Comparison of ENCODE assay signal across 8 mouse cellular contexts in the genomic region with DNA sequence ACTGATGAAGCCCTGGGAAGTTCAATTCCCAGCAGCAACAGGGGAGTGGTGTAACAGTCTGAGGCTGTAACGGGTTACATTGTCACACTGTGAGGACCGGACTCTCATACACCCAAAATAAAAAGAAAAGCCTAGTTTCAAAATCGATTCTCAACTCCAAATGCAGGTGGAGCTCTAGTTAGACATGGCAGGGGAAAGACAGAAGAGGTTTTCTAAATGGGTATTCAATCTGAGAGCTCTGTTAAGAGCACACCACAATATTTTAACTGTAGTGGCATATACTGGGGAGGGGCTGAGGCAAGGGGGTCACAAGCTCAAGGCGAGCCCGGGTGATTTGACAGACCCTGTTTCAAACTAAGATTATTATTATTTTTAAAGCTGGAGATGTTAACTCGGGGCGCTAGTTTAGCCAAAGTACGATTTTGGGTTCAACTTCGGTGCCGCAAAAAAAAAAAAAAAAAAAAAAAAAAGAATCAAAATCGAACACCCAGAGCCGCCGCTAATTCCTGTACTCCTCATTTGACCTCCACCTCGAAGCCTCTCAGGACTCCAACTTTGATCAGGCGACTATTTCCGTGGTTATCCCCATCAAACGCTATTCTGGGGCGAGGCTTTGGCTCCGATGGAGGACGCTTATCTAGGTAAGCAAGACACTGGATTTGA. TPM values are rescaled to one million over a fixed set of nuclear protein-coding genes. Genes with fewer than 3 reads are reported as not detected.
DNase-seq lines count a peak whose midpoint lies in the region; ATAC-seq lines count a peak whose summit lies in the region.
"Had no signal": no experiment of that assay in that cellular context is flagged by ENCODE, and none has a peak within 500 bp of the region (broad histone marks: within the 10 kb centered on the region; RNA-seq: fewer than 3 reads in every experiment).

No protein-coding gene starts in this region.

- H3K9ac ChIP-seq in lung, embryonic 16.5 days (ENCODE audit: low read length) = peak overlapping the region; percentile 99
- peak overlapping the region; percentile 98 for H3K9ac ChIP-seq in embryonic facial prominence, embryonic 11.5 days (replicated peaks; ENCODE audit: low read length)
- H3K9ac ChIP-seq in limb, embryonic 11.5 days (ENCODE audit: low read length) = peak overlapping the region; percentile 97
- H3K9ac ChIP-seq in stomach, embryonic 14.5 days (replicated peaks; ENCODE audit: low read depth, low read length) = peak overlapping the region; percentile 94

- peak overlapping the region; percentile 98 for H3K4me3 ChIP-seq in lung, embryonic 16.5 days (ENCODE audit: low read length)
- H3K4me3 ChIP-seq in embryonic facial prominence, embryonic 11.5 days (ENCODE audit: low read depth, low read length) = peak overlapping the region; percentile 94
- H3K4me3 ChIP-seq in limb, embryonic 11.5 days (ENCODE audit: low read depth, low read length) = peak overlapping the region; percentile 94
- peak overlapping the region; percentile 71 for H3K4me3 ChIP-seq in stomach, embryonic 14.5 days (ENCODE audit: low read depth, low read length)

- no peak for ATAC-seq in lung, embryonic 16.5 days (ENCODE audit: low read depth)
- ATAC-seq in embryonic facial prominence, embryonic 11.5 days (replicated peaks; ENCODE audit: insufficient number of reproducible peaks, low FRiP score, low TSS enrichment, low read depth) = no peak; the same call in 1 of the 2 replicates
- no peak for ATAC-seq in limb, embryonic 11.5 days (ENCODE audit: insufficient number of reproducible peaks, low FRiP score, low TSS enrichment, low read depth)
- no peak for ATAC-seq in stomach, embryonic 14.5 days (ENCODE audit: insufficient number of reproducible peaks, insufficient read depth, low FRiP score, low read depth)

- H3K4me1 ChIP-seq in lung, embryonic 16.5 days (replicated peaks; ENCODE audit: control insufficient read depth, insufficient read depth, low read length) = peaks cover 20% of the 10 kb centered on the region
- H3K4me1 ChIP-seq in embryonic facial prominence, embryonic 11.5 days (ENCODE audit: control insufficient read depth, insufficient read depth, low read length) = no peaks in the 10 kb centered on the region; the same call in 1 of the 2 replicates
- H3K4me1 ChIP-seq in limb, embryonic 11.5 days (ENCODE audit: control insufficient read depth, insufficient read depth, low read length) = 0 out of 2 replicates have a peak, but pooled peaks cover 6% of the 10 kb centered on the region
- H3K4me1 ChIP-seq in stomach, embryonic 14.5 days (ENCODE audit: control insufficient read depth, insufficient read depth, low read length) = peaks cover 15% of the 10 kb centered on the region; the same call in 1 of the 2 replicates

- no peaks in the 10 kb centered on the region for H3K27me3 ChIP-seq in lung, embryonic 16.5 days (ENCODE audit: control insufficient read depth, insufficient read depth, low read depth, low read length)
- H3K27me3 ChIP-seq in embryonic facial prominence, embryonic 11.5 days (ENCODE audit: control insufficient read depth, insufficient read depth, low read length) = no peaks in the 10 kb centered on the region
- peaks cover 1% of the 10 kb centered on the region; the same call in 1 of the 2 replicates for H3K27me3 ChIP-seq in limb, embryonic 11.5 days (ENCODE audit: control insufficient read depth, insufficient read depth, low read length)
- H3K27me3 ChIP-seq in stomach, embryonic 14.5 days (ENCODE audit: control insufficient read depth, insufficient read depth, low read length) = no peaks in the 10 kb centered on the region

- no peak for DNase-seq in lung, postnatal 14 days
- DNase-seq in embryonic facial prominence, embryonic 11.5 days (ENCODE audit: low spot score) = peak; percentile 26
- no peak for DNase-seq in limb, embryonic 11.5 days (ENCODE audit: low spot score)
- no peak for DNase-seq in adrenal gland, postnatal 36 days
- DNase-seq in embryo, embryonic 10 days (ENCODE audit: low spot score) = no peak

- no peaks in the 10 kb centered on the region for H3K9me3 ChIP-seq in lung, embryonic 16.5 days (ENCODE audit: control insufficient read depth, low read length)
- no peaks in the 10 kb centered on the region for H3K9me3 ChIP-seq in embryonic facial prominence, embryonic 11.5 days (replicated peaks; ENCODE audit: control insufficient read depth, low read length)
- H3K9me3 ChIP-seq in limb, embryonic 11.5 days (ENCODE audit: control insufficient read depth, low read length) = no peaks in the 10 kb centered on the region
- H3K9me3 ChIP-seq in stomach, embryonic 14.5 days (ENCODE audit: control insufficient read depth, low read depth, low read length) = no peaks in the 10 kb centered on the region

- H3K4me2 ChIP-seq in lung, embryonic 16.5 days (ENCODE audit: low read depth, low read length) = peak overlapping the region; percentile 86
- peak overlapping the region; percentile 71 for H3K4me2 ChIP-seq in embryonic facial prominence, embryonic 11.5 days (ENCODE audit: low read depth, low read length)
- peak overlapping the region; percentile 59 for H3K4me2 ChIP-seq in limb, embryonic 11.5 days (ENCODE audit: low read depth, severe bottlenecking)
- H3K4me2 ChIP-seq in stomach, embryonic 14.5 days (replicated peaks; ENCODE audit: low read depth, low read length) = peak overlapping the region; percentile 78

- peak overlapping the region; percentile 93 for H3K27ac ChIP-seq in lung, embryonic 16.5 days (ENCODE audit: low read length)
- peak overlapping the region; percentile 85; the same call in 1 of the 2 replicates for H3K27ac ChIP-seq in embryonic facial prominence, embryonic 11.5 days (replicated peaks; ENCODE audit: low read depth, low read length)
- peak overlapping the region; percentile 85; the same call in 1 of the 2 replicates for H3K27ac ChIP-seq in limb, embryonic 11.5 days (replicated peaks; ENCODE audit: low read depth, low read length)
- H3K27ac ChIP-seq in stomach, embryonic 14.5 days (ENCODE audit: low read length) = peak overlapping the region; percentile 93

- H3K36me3 ChIP-seq in lung, embryonic 16.5 days (ENCODE audit: control insufficient read depth, insufficient read depth, low read length) = peaks cover 22% of the 10 kb centered on the region
- peaks cover 16% of the 10 kb centered on the region for H3K36me3 ChIP-seq in embryonic facial prominence, embryonic 11.5 days (replicated peaks; ENCODE audit: control insufficient read depth, insufficient read depth, low read depth, low read length)
- peaks cover 16% of the 10 kb centered on the region; the same call in 1 of the 2 replicates for H3K36me3 ChIP-seq in limb, embryonic 11.5 days (ENCODE audit: control insufficient read depth, insufficient read depth, low read length)
- H3K36me3 ChIP-seq in stomach, embryonic 14.5 days (ENCODE audit: control insufficient read depth, insufficient read depth, low read length) = peaks cover 42% of the 10 kb centered on the region

- WGBS in lung, embryonic 16.5 days = 2% methylated on average over 20 of the region's 20 CpGs
- 5% methylated on average over 20 of the region's 20 CpGs for WGBS in embryonic facial prominence, embryonic 11.5 days
- 6% methylated on average over 20 of the region's 20 CpGs for WGBS in limb, embryonic 11.5 days
- WGBS in stomach, embryonic 14.5 days = 3% methylated on average over 20 of the region's 20 CpGs

RNA-seq across cellular contexts. Expression of a gene that starts 0.9 kb away (rescaled TPM):
- polyA plus RNA-seq in lung, embryonic 16.5 days (2015; fragmentation: Nextera tagmentation; extraction: Ambion mirVana) = 118 and 125 TPM in 2 replicates
- polyA plus RNA-seq in embryonic facial prominence, embryonic 11.5 days (2014; fragmentation: Nextera tagmentation; extraction: Ambion mirVana) = 126 and 132 TPM in 2 replicates
- 125 and 129 TPM in 2 replicates for polyA plus RNA-seq in limb, embryonic 11.5 days (2014; fragmentation: Nextera tagmentation; extraction: Ambion mirVana)
- 97.4 and 98.2 TPM in 2 replicates for polyA plus RNA-seq in stomach, embryonic 14.5 days (2014; fragmentation: Nextera tagmentation; extraction: Ambion mirVana)
- 100 to 1,000 TPM; 115 to 125 TPM for total RNA-seq in adrenal gland, postnatal 36 days (2021)

RNA-seq across cellular contexts. Expression of a gene that starts 5.8 kb away (rescaled TPM):
- 59.3 and 73.2 TPM in 2 replicates for polyA plus RNA-seq in lung, embryonic 16.5 days (2015; fragmentation: Nextera tagmentation; extraction: Ambion mirVana)
- polyA plus RNA-seq in embryonic facial prominence, embryonic 11.5 days (2014; fragmentation: Nextera tagmentation; extraction: Ambion mirVana) = 8.4 and 13.4 TPM in 2 replicates
- 4.6 and 7.3 TPM in 2 replicates for polyA plus RNA-seq in limb, embryonic 11.5 days (2014; fragmentation: Nextera tagmentation; extraction: Ambion mirVana)
- 46.8 and 48.5 TPM in 2 replicates for polyA plus RNA-seq in stomach, embryonic 14.5 days (2014; fragmentation: Nextera tagmentation; extraction: Ambion mirVana)
- total RNA-seq in adrenal gland, postnatal 36 days (2021) = 100 to 1,000 TPM; 142 to 154 TPM

RNA-seq across cellular contexts. Expression of a gene that starts 5.8 kb away (rescaled TPM):
- polyA plus RNA-seq in lung, embryonic 16.5 days (2015; fragmentation: Nextera tagmentation; extraction: Ambion mirVana) = 59.1 and 63.3 TPM in 2 replicates
- polyA plus RNA-seq in embryonic facial prominence, embryonic 11.5 days (2014; fragmentation: Nextera tagmentation; extraction: Ambion mirVana) = 12.9 and 14.6 TPM in 2 replicates
- 11.8 and 12.6 TPM in 2 replicates for polyA plus RNA-seq in limb, embryonic 11.5 days (2014; fragmentation: Nextera tagmentation; extraction: Ambion mirVana)
- 31.2 and 33.5 TPM in 2 replicates for polyA plus RNA-seq in stomach, embryonic 14.5 days (2014; fragmentation: Nextera tagmentation; extraction: Ambion mirVana)
- 10 to 100 TPM; 33.4 to 38.2 TPM for total RNA-seq in adrenal gland, postnatal 36 days (2021)

RNA-seq across cellular contexts. Expression of a gene that starts 17.6 kb away (rescaled TPM):
- polyA plus RNA-seq in lung, embryonic 16.5 days (2015; fragmentation: Nextera tagmentation; extraction: Ambion mirVana) = 86.4 and 88.5 TPM in 2 replicates
- 63.3 and 65.8 TPM in 2 replicates for polyA plus RNA-seq in embryonic facial prominence, embryonic 11.5 days (2014; fragmentation: Nextera tagmentation; extraction: Ambion mirVana)
- polyA plus RNA-seq in limb, embryonic 11.5 days (2014; fragmentation: Nextera tagmentation; extraction: Ambion mirVana) = 60.5 and 63.6 TPM in 2 replicates
- polyA plus RNA-seq in stomach, embryonic 14.5 days (2014; fragmentation: Nextera tagmentation; extraction: Ambion mirVana) = 81.2 and 88.0 TPM in 2 replicates
- 10 to 100 TPM; 53.3 to 79.3 TPM for total RNA-seq in adrenal gland, postnatal 36 days (2021)

RNA-seq across cellular contexts. Expression of a gene that starts 18.2 kb away (rescaled TPM):
- polyA plus RNA-seq in lung, embryonic 16.5 days (2015; fragmentation: Nextera tagmentation; extraction: Ambion mirVana) = 11.7 and 16.4 TPM in 2 replicates
- polyA plus RNA-seq in embryonic facial prominence, embryonic 11.5 days (2014; fragmentation: Nextera tagmentation; extraction: Ambion mirVana) = 0.32 TPM in 1 of 2 replicates, not detected in the other
- not detected in 2 replicates for polyA plus RNA-seq in limb, embryonic 11.5 days (2014; fragmentation: Nextera tagmentation; extraction: Ambion mirVana)
- 14.0 and 17.0 TPM in 2 replicates for polyA plus RNA-seq in stomach, embryonic 14.5 days (2014; fragmentation: Nextera tagmentation; extraction: Ambion mirVana)
- total RNA-seq in adrenal gland, postnatal 36 days (2021) = under 1 TPM in 1 of 2 experiments, not detected in 1; 0.53 TPM
- total RNA-seq: heart, postnatal 10 days had no signal
